Mouse (Mus musculus): Measurements from ENCODE around the gene Usf3.

The Usf3 gene

DNA sequence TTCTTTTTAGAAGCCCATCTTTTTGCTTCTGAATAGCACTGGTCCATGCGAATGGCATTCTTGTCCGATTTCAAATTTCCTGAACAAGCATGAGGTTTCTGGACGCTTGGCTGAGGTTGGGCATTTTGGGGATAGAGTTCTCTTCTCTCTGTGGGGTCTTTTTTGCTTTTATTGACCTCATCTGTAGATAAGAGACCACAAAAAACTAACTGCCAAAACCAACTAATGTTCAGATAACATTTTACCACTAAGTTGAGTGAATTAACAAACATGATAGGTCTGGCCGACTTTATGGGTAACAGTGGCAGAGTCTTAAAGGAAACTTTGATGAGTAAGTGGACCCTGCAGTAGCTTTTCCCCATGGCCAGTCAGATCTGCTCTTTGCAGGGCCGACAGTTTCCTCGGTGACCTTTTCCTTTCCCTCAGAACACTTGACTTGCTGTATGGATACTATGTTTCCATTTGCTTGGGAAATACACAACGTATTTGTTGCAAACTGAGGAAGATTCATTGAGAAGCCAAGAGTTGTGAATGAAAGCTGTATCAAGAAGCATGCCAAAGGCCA, 1.0 kb downstream of the Usf3 start:
- DNase-seq (ENCODE audit: low spot score in 2 of 2) = no peak

DNA sequence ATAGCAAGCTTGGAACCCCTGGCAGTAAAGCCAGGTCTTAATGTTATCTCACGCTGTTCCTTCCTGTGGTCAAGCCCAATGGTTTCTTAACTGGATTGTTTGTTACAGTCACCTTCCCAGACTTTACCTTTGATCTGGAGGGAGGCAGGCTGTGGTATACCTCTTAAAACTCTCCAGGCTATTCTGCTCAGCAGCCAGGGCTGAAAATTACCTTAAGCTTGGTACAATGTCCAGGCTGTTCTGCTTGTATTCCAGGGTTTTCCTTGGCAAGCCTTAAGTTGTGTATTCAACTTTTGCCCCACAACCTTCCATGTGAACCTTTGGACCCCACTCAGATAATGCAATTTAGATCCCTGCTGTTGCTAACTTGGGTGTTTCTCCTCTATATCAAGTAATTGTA, 2.0 kb downstream of the Usf3 start:
- DNase-seq (ENCODE audit: low spot score in 2 of 2) = no peak

DNA sequence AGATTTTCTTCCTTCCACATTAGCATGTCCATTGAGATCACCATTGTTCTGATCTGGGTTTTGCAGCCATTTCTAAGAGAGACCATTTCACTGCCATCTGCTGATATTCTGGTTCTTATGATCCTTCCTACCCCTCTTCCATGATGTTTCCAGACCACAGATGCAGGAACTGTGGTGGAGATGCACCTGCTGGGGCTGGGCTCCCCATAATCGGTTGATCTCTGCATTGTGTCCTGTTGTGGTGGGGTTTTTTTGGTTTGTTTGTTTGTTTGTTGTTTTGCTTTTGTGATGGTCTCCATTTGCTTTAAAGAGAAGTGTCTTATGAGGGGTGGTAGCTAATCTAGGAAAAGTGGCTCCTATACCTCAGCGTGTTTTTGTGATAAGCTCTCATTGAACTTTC, 3.5 kb downstream of the Usf3 start:
- no peak for DNase-seq (ENCODE audit: low spot score in 2 of 2)

DNA sequence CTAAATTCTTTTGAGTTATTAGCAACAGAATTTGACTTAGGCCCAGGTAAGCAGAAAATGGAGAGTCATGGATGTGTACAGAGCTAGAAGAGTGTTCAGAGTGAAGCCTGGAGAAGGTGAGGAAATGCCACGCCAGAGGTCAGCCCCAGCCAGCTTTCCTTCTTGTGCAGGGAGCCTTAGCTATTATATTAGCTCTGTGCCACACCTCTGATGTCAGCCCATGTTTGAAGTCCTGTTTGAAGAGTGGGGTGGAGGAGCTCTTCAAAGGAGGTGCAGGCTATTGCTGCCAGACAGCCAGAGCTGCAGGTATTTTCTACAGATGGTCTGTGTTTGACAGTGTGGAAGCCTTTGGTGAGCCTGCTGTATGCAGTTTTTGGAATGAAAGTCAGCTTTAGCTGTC, 5.5 kb downstream of the Usf3 start:
- no peak for DNase-seq (ENCODE audit: low spot score in 2 of 2)

DNA sequence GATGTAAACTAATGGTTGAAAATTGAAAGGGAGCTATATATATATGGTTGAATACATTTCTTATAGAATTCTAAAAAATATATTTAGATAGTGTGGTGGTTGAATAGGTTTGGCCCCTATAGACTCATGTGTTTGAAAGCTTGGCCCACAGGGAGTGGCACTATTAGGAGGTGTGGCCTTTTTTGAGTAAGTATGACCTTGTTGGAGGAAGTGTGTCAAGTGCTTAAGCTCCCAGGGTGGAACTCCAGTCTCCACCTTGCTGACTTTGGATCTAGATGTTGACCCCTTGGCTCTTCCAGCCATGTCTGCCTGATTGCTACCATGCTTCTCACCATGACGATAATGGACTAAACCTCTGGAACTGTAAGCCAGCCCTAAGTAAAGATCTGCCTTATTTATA, 9.6 kb downstream of the Usf3 start:
- no peak for DNase-seq (ENCODE audit: low spot score in 2 of 2)

DNA sequence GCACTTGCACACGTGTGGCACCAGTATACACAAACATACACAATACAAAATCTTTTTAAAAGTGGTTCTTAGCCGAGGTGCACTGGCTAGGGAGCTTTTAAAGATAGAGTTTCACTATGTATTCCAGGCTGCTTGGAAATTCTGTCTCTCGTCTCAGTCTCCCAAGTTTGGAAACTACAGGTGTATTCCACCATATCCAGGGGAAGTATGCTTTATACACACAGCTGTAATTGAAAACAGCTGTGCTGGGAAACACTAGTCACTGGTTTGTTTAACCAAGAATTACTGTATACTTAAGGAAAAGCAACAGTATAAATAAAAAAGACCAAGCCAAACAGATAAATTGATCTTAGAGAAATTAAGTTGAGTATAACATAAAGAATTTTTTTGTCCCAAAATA, 11.7 kb downstream of the Usf3 start:
- DNase-seq (ENCODE audit: low spot score in 2 of 2) = no peak

DNA sequence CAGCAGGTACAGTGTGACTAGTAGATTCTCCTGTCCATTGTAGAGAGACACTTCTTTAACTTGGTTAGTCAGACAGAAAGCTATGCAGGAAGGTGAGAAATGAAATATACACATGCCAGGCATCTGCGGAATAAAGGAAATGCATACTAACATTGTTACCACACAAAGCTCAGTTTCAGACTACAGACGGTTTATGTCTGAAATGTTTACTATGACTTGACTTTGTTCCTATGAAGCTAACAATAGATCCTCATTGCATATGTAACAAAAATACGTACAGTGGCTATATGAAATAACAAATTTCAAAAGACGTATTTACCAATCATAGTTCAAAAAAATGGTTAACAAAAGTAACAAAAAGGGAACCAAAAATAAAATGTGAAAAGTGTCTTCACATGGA, 14.1 kb downstream of the Usf3 start:
- no peak for DNase-seq (ENCODE audit: low spot score in 2 of 2)

DNA sequence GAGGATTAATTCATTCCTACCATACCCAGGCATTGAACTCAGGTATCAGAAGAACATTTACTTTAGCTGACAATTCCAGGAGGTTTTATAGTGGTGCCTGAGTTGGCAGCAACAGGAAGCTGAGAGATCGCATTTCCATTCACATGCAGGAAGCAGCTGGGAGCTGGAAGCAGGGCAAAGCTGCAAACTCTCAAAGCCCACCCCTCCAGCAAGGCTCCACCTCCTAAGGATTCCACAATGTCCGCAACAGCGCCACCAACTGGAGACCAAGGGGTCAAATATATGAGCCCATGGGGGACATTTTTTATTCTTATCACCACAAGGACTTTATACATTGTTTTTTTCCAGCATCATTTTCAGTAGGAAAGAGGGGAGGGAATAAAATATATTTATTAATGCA, 15.7 kb downstream of the Usf3 start:
- DNase-seq (ENCODE audit: low spot score in 2 of 2) = no peak

DNA sequence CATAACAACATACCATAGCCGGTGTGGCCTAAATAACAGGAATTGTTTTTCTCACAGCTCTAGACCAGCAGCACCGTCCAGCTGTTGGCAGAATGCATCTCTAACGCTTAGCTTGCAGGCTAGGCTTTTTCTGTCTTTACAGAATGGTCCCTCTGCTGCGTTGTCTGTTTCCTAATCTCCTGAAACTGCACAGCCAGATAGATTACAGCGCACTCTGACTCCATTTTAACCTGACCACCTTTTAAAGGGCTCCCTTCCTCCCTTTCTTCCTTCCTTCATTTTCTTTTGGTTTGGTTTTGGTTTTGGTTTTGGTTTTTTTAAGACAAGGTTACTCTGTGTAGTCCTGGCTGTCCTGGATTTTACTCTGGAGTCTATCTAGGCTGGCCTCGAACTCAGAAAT, 17.0 kb downstream of the Usf3 start:
- no peak for DNase-seq (ENCODE audit: low spot score in 2 of 2)

DNA sequence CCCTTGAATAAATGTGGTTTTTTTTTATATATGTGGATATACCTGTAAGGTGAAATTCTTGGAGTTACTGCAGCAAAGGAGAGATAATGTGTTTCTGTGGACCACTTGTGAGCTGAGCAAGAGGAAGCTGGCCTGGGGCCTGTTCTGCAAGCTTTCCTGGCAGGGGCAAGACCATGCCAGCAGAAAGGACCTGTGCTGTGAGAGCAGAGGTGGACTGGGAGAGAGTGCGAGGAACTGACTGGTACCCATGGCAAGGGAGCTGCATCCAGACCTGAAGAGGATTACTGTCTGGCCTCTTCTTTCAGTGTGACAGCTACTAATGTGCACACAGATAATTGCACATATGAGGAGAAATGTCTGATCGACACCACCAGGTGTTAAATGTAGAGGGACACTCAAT, 17.9 kb downstream of the Usf3 start:
- DNase-seq (ENCODE audit: low spot score in 2 of 2) = no peak

DNA sequence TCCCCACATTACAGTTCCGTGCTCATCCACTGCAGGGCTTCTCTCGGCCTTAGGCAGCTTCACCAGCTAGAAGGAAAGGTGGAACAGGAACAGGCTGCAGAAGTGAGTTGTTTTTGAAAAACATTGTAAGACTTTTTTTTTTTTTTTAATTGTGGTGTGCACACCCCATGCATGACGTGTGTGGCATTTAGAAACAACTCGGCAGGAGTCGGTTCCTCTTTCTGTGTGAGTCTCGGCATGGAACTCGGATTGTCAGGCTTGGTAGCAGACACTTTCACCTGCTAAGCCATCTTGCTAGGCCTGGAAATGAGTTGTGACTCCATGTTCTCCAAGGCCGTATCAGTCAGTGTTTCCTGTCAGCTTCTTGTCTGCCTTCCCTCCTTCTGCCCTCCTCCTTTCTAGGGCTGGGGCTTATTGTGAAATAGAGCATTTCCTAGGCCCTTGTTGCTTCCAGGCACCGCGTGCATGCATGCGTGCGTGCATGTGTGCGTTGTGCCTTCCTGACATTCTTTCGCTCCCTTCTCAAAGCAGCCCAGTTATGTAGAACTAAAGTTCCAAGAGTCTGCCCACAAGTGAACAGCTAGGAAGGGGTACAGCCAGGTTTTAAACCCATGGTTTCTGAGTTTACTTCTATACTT, 26.1 kb downstream of the Usf3 start:
- DNase-seq (ENCODE audit: low spot score in 2 of 2) = no peak

DNA sequence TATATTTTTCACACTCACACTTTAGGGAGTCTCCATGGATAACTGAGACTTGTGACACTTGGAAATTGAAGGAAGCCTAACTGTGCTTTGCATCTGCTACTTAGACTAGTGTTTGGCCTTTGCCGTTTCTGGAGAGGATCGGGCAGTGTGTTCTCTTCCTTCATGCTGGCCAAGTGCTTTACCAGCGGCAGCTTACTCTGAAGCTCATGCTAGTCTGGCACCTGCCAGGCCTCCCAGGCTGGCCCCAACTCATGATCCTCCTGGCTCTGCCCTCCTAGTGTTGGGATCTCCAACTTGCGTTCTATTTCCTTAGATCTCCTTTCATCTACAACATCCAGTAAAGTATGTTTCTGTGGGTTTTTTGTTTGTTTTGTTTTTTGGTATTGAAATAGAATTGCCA, 27.1 kb downstream of the Usf3 start:
- no peak for DNase-seq (ENCODE audit: low spot score in 2 of 2)

DNA sequence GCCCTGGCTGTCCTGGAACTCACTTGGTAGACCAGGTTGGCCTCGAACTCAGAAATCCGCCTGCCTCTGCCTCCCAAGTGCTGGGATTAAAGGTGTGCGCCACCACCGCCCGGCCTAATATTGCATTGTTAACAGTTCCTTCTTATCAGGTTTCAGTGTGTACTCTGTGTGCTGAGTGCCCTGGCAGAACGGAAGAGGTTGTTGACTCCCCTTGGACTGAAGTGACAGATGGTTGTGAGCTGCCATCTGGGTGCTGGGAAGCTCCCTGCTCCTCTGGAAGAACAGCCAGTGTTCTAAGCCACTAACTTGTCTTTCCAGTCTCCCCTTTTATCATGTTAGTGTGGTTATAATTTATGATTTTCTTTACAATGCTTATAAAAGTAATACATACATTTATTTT, 31.3 kb downstream of the Usf3 start:
- DNase-seq (ENCODE audit: low spot score in 2 of 2) = no peak

DNA sequence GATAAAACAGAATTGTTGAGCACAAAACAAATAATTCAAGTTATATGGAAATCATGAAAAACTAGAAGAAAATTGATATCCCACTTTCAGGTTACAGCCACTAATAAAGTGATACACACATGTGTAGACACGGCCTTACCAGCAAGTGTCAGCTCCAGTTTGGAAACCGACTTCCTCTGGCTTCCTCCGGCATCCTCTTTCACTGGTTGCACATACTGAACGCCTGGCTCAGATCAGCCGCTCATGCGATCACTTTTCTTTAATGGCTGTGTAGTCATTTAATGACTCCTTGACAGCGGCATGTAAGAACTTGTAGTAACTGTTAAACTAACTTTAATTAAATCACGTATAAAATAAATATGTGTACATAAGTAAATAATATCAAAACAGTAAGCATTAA, 32.9 kb downstream of the Usf3 start:
- DNase-seq (ENCODE audit: low spot score in 2 of 2) = no peak

DNA sequence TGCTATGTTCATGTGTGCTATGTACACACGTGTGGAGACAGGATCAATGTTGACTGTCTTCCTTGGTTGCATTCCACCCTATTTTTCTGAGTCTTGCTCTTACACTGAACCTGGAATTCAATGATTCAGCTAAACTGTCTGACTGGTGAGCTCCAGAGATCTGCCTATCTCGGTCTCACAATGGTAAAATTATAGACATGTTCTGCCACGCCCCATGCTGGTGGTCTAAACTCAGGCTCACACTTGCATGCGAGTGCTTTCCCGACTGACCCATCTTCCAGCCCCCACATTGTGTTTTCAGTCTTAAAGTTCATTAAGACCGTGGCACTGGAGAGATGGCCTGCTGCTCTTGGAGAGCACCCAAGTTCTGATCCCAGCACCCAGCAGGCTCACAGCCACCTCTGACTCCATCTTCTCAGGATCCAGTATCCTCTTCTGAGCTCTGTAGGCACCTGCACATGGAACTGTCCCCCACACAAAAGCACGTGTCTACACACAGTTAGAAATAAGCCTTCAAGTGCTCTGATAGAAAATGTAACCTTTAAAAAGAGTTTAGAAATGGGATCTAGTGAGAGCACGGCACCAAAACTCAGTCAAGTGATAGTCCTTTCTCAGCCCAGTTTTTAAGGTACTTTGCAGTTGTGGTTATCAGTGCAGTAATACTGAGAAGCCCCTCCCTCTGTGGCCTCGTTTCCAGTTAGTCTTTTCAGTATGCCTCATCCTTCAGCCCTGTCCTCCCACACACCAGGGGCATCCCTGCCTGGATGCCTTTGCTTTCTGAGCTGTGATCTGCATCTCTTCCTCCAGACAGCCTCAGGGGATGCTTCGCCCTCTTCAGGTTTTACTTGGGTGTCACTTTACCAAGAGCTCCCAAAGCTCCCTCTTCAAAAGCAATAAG, 37.4 kb downstream of the Usf3 start:
- DNase-seq (ENCODE audit: low spot score in 2 of 2) = no peak

DNA sequence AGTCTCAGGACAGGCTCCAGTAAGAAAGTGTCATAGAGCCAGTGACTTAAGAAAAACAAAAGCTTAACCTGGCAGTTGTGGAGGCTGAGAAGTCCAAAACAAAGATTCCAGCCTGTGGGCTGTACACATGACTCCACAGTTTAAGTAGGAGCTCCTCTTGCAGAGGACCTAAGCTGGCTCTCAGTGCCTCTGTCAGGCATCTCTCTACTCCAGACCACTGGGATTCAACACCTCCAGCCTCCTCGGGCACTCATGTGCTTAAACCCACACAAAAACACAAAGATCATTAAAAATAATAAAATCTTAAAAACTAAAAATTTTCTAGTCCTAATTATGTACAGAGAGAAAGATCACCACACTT, 38.0 kb downstream of the Usf3 start:
- DNase-seq (ENCODE audit: low spot score in 2 of 2) = no peak

DNA sequence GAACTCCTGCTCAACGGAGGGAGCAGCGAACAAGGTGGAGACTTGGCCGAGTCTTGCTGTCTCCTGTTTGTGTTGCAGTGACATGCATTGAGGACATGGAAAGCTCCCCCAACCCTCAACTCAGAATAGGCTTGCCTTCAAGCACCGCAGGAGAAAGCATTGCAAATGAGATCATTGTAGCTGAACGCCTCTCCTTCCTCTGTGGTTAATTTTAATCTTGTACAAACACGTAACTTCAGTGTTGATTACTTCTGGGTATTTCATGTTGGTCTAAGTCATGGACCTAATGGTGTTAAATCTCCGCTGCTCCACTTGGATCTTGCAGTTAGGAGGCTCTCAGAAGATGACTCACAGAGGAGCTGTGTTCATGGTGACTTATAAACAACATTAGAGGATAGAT, 39.7 kb downstream of the Usf3 start:
- DNase-seq (ENCODE audit: low spot score in 2 of 2) = no peak

DNA sequence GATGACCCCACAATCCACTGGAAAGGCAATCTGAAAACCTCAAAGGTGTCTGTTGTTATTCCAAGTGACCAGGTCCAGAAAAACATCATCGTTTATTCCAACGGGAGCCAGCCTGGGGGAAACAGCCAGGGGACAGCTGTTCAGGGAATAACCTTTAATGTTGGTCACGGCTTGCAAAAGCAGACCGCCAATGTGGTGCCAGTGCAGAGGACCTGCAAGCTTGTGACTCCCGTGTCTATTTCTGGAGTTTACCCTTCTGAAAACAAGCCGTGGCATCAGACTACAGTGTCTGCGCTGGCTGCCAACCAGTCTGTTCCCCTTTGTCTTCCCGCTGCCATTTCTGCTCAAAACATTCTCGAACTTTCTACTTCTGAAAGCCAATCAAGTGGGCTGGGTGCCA, 42.5 kb downstream of the Usf3 start:
- DNase-seq (ENCODE audit: low spot score in 2 of 2) = no peak

DNA sequence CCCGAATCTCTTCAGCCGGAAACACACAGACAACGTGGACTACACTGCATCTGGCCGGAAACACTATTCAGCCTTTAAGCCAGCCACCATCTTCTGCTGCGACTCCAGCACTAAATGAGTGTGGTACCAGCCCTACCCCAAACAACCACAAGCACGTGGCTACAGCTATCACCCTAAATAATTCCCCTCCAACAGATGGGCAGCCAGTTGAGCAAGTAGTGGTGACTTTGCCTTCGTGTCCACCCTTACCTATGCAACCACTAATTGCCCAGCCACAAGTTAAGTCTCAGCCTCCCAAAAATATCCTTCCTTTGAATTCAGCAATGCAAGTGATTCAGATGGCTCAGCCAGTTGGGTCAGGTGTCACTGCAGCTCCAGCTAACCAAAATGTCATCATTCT, 43.4 kb downstream of the Usf3 start:
- no peak for DNase-seq (ENCODE audit: low spot score in 2 of 2)

DNA sequence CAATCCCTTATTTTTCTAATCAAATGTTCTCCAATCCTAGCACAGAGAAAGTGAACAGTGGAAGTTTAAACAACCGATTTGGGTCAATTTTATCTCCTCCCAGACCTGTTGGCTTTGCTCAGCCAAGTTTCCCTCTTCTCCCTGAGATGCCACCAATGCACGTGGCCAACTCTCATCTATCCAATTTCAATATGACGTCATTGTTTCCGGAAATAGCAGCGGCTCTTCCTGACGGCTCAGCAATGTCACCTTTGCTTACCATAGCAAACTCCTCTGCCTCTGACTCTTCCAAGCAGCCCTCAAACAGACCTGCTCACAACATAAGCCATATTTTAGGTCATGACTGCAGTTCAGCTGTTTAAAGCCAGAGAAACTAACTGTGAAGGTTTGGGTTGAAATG, 48.4 kb downstream of the Usf3 start:
- no peak for DNase-seq (ENCODE audit: low spot score in 2 of 2)

DNA sequence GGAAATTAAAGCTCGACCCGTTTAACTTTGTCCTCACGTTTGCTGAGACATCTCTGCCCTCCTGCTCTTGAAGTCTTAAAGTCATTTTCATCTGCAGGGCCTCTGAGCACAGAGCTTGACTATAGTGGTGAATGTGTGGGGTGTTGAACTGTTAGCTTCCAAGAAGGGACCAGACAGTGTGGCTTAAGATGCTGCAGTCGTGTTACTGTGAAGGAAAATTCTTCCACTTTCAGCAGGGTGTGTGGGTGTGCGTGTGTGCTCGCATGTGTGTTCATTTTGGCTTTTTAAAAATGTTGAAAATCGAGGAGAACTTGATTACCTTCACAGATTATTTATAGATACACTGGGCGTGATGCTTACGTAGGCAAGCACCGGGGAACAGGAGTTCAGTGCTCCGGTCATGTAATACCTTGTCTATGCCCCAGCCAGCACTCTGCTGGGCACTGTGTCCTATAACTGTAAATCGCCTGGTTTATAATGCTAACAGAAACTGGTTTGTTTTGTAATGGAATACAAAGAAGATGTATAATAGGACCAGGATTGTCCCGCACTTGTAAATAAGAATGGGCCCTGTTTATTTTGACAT, 53.8 kb downstream of the Usf3 start:
- DNase-seq (ENCODE audit: low spot score in 2 of 2) = no peak

DNA sequence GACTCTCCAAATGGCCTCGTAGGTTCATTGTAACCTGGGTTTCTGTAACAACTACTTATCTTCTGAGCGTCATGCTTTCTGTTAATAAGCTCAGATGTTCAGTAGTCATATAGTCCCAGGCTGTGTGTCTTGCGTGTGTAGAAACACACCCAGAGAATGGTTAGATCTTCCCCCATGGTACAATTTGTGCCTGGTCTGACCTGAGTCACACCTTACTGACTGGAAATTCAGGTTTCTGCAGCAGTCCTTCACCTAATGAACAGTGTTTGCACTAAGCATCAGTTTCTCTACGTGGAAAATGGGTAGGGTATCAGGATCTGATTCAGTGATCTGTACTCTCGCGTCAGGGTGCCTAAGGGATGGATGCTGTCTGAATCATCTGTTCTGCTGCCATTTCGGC, 60.0 kb downstream of the Usf3 start:
- DNase-seq (ENCODE audit: low spot score in 2 of 2) = no peak

DNA sequence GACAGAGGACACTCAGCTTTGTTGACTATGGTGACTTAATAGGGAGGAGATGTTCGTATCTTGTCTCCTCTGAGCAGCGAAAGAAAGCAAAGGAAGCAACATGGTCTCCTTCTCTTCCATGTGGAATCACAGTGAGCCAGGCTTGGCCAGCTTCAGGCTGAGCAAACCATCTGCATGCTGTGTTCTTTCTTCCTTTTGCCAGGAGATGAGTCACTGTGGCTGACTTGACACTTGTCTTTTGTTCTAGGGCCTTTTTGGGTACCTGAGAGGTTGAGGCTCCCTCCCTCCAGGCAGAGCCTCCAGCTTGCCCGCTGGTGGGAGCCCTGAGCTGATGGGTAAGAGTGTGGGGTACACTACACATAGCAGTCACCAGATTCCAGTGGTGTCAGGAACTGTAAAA, 64.8 kb downstream of the Usf3 start:
- no peak for DNase-seq (ENCODE audit: low spot score in 2 of 2)
